Mouse (Mus musculus): Measurements from ENCODE around the gene Rhbdf1.

- TF ChIP-seq CTCF (IDR thresholded peaks at IDR 0.05; ENCODE audit: borderline replicate concordance, extremely low read depth, insufficient read depth, insufficient read length) (peak; percentile 88), POLR2A (IDR thresholded peaks at IDR 0.05; ENCODE audit: borderline replicate concordance, extremely low read depth, insufficient read depth, insufficient read length, poor library complexity, severe bottlenecking) (no peak)
Observed at GRCm38 (mm10) chr11:32216851-32217250, 5.2 kb downstream of the Rhbdf1 start.

All from brain, embryonic 14.5 days (tissue).